Mouse (Mus musculus) mouse embryonic stem cell (cell line): ENCODE measurements around the gene Scyl1.

Experiments
- in situ Hi-C, 2 experiments: fragments of 300-500 bp; cut with MboI; formaldehyde crosslinking; loops; 1 replicate in 1 of 2; 3 replicates in 1 of 2; pipeline ENCODE4 v1.14.3; 2019 to 2020; ENCODE audit warnings: low sequenced_read_pairs in 2 of 2, low pct_unique_long_range_greater_than_20kb in 1 of 2, mixed read lengths in 1 of 2; ENCODE audit not compliant: unreplicated experiment in 1 of 2

Scyl1 gene

DNA sequence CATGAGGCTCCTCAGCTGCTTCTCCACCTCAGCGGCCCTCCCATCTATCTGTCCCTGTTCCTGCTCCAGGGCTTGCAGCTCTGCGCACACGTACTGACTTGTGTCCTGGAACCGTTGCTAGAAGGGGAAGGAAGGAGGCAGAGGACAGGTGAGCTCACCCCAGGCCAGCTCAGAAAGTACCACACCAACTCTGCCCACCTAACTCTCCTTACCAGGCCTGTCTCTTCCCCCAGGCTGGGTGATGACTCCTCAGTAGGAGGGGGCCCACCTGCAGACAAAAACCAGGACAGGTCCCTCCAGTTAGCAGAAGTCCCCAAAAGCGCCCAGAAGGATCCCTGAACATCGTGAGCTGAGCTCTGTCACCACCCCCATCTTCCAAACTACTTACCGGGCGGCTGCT lies 60.6 kb downstream of the Scyl1 start:
- in situ Hi-C loops, result loop anchor here in 1 of 2 experiments (5.0 kb wide), 1 partner anchor 67 kb away; no protein-coding TSS in a partner anchor

DNA sequence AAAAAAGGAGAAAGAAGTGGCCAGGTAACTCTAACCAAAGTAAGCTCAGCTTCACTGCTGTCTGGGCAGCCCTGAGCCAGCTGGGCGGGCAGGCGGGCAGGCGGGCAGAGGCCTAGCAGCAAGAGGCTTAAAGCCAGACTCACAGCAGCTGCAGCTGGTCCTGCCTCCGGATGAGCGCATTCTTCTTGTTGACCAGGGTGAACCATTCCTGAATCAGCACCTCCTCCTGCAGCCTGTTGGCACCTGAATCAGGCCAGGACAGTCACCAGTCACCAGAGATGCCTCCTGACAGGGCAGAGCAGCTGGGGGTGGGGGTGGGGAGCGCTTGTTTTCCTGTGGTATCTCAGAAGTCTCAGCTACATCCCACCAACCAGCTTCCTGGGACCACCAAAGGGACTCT lies 61.2 kb downstream of the Scyl1 start:
- in situ Hi-C loops, result loop anchor here in 1 of 2 experiments (5.0 kb wide), 1 partner anchor 67 kb away; no protein-coding TSS in a partner anchor
